Mouse (Mus musculus): ENCODE measurements at regions not wholly inside any gene's neighbourhood (a gene's known extent, or its start where the extent isn't known, plus 50 kb on each side); places are given as distances from the start of the nearest gene placed in this dataset.

DNA sequence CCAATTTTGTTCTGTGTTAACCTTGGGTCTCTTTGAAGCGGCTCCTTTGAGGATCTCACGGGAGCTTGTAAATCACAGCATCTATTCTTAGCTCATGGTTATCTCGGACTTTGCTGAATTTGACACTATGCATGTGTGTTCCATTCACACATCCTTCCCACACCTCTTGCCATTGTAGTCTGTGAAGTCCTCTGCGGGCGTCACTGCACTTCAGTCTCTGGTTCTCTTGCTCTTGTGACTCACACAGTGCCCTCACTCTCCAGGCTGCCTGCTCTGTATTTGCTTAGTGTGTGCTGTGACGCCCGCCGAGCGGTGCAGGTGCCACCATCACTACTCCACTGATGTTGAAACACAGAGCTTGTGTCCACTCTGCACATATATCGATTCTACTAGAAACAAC, 1271.2 kb downstream of the Synb start:
- DNase-seq (ENCODE audit: low spot score in 2 of 2) = no peak

DNA sequence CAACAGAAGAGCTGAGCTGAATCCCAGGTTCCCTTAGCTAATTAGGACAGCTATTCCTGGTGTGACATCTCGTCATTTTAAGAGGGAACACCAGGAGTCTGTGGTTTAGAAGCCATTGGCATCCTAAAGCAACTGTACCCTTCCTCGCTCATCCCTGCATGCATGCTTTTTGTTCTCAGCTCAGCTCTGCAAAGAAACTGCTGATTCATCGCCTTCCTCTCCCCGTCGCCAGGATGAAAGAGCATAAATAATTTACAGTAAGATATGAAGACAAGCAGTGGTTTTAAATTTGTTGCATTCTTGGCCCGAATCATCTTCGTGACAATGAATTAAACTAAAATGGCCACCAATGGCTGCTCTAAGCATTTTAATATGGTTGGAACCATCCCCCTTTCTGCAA, 1272.9 kb downstream of the Synb start:
- no peak for DNase-seq (ENCODE audit: low spot score in 2 of 2)

DNA sequence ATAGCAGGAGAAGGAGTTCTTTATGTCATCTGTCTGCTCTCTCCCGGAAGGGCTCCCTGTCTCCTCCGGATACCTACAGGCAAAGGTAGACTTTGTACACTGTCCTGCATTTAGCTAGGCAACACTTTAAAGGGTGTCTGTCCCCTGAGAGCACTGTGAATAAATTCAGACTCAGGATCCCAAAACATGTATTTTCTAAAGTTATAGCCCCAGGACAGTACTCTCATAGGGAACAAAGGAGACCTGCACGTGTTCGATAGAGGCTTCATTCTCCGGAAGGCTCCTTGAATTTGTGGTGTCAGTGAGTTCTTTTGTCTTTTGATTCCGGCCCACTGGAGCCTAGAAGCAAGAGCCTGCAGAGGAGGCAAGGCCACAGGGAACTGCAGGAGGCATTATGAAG, 1273.3 kb downstream of the Synb start:
- no peak for DNase-seq (ENCODE audit: low spot score in 2 of 2)

DNA sequence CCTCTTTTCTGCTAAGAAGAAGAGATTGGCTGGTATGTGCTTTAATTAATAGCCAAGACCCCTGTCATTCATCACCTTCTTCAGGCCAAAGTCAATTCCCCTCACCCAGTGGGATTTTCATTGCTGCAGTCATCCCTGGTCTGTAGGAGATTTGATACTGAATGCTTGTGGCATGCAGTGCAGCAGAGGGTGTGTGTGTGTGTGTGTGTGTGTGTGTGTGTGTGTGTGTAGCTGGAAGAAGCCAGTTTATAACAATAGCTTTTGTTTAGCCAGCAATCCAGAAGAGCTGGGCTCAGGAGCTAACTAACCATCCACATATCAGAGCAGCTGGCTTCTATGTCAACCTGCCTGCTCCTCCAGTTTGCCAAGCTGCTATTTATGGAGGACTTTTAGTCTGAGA, 1275.4 kb downstream of the Synb start:
- DNase-seq (ENCODE audit: low spot score in 2 of 2) = no peak

- DNase-seq (ENCODE audit: low spot score in 2 of 2) = no peak
These were observed 1297.2 kb downstream of the Synb start for GRCm38 (mm10) chr14:67996790-67997417.

DNA sequence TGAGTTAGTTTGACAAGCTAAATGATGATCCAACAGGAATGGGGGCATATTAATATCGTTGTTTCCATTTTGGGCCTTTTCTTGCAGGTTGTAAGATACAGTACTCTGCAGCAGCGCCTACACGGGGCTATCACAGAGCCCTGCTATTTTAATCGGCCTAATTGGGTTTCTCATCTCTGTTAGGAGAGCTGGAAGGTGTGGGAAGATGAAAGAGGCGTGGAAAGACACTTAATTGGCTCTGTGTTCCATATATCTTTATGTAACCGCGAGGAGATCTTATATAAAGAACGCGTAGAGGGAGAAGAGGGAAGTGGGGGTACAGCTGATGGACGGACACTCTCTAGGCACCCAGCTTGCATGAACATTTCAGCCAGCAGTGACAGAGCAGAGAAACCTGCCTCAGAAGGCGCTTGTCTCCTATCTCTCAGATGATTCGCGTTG, 1300.5 kb downstream of the Synb start:
- no peak for DNase-seq (ENCODE audit: low spot score in 2 of 2)

GRCm38 (mm10) chr14:67993142-67993541, 1301.0 kb downstream of the Synb start:
- peak in 1 of 2 experiments; percentile 14 for DNase-seq (ENCODE audit: low spot score in 2 of 2)

- DNase-seq (ENCODE audit: low spot score in 2 of 2) = no peak
These were observed 1302.0 kb downstream of the Synb start for GRCm38 (mm10) chr14:67992088-67992487.

DNA sequence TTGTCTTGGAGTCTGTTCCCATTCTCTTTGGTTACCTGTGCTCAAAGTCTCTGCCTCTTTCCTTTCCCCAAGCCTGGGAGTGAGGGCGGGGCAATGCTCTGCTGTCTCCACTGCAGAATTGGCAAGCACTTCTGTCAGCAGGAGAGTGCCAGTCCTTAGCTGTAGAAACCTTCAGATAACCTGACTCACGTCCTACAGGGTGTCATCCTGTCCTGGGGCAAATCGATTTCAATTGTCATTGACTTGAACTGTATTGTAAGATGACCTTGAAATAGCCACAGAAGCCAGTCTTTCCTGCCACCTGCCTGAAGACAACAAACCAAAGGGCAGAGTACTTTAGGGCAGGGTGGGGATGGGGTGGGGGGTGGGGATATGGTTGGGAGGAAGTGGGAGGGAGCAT, 1303.8 kb downstream of the Synb start:
- DNase-seq (ENCODE audit: low spot score in 2 of 2) = no peak

Measured in adrenal gland, postnatal 4 days (tissue).